26 mouse cellular contexts compared by ENCODE assay signal in the genomic region with DNA sequence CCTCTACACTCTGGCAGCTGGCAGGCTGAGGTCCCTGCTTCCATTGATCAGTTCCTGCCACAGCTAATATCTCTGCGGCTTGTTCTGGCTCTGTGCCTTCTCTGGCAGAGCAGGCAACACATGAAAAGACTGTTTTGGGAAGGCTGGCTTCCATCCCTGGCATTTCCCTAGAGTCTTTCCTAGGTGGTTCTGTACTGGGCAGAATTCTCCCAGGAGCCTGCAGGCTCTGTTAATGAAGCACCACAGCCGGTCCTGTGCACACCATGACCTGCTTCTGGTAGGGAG. TPM values are rescaled to one million over a fixed set of nuclear protein-coding genes. Genes with fewer than 3 reads are reported as not detected.
DNase-seq lines count a peak whose midpoint lies in the region; ATAC-seq and TF ChIP-seq lines count a peak whose summit lies in the region.
"Had no signal": no experiment of that assay in that cellular context is flagged by ENCODE, and none has a peak within 500 bp of the region (broad histone marks: within the 10 kb centered on the region; RNA-seq: fewer than 3 reads in every experiment).

No protein-coding gene starts in this region.

- no peak overlapping the region for H3K4me3 ChIP-seq in hindbrain, postnatal 0 days (ENCODE audit: low read length)
- H3K4me3 ChIP-seq in hindbrain, embryonic 10.5 days: no peak overlapping the region
- H3K4me3 ChIP-seq in midbrain, embryonic 14.5 days (replicated peaks; ENCODE audit: low read depth, low read length): no peak overlapping the region
- no peak overlapping the region for H3K4me3 ChIP-seq in midbrain, embryonic 13.5 days (replicated peaks)
- H3K4me3 ChIP-seq: embryonic facial prominence, embryonic 12.5 days; liver, embryonic 13.5 days; neural tube, embryonic 12.5 days had no signal

- H3K4me1 ChIP-seq in hindbrain, postnatal 0 days (ENCODE audit: insufficient read depth, low read length): peaks cover 11% of the 10 kb centered on the region; the same call in 1 of the 2 replicates
- peaks cover 8% of the 10 kb centered on the region; the same call in 1 of the 2 replicates for H3K4me1 ChIP-seq in hindbrain, embryonic 10.5 days (replicated peaks)
- H3K4me1 ChIP-seq in midbrain, embryonic 14.5 days (ENCODE audit: control insufficient read depth, insufficient read depth, low read length): 0 out of 2 replicates have a peak, but pooled peaks cover 3% of the 10 kb centered on the region
- H3K4me1 ChIP-seq in midbrain, embryonic 13.5 days (replicated peaks): peaks cover 7% of the 10 kb centered on the region; the same call in 1 of the 2 replicates

- ATAC-seq in hindbrain, postnatal 0 days: no peak
- no peak for ATAC-seq in midbrain, embryonic 14.5 days (ENCODE audit: low FRiP score, low TSS enrichment)
- ATAC-seq in midbrain, embryonic 13.5 days: no peak

- TF ChIP-seq CTCF in hindbrain, postnatal 0 days (IDR thresholded peaks at IDR 0.05; ENCODE audit: low read depth): no peak

- H3K27me3 ChIP-seq in hindbrain, postnatal 0 days (ENCODE audit: insufficient read depth, low read length): no peaks in the 10 kb centered on the region
- H3K27me3 ChIP-seq in hindbrain, embryonic 10.5 days (ENCODE audit: insufficient read depth, poor library complexity, severe bottlenecking): peaks cover 34% of the 10 kb centered on the region
- no peaks in the 10 kb centered on the region for H3K27me3 ChIP-seq in midbrain, embryonic 14.5 days (ENCODE audit: control insufficient read depth, insufficient read depth, low read length)
- peaks cover 21% of the 10 kb centered on the region for H3K27me3 ChIP-seq in midbrain, embryonic 13.5 days
- H3K27me3 ChIP-seq: neural tube, embryonic 12.5 days had no signal

- H3K27ac ChIP-seq in hindbrain, postnatal 0 days: no peak overlapping the region
- no peak overlapping the region for H3K27ac ChIP-seq in hindbrain, embryonic 10.5 days
- no peak overlapping the region for H3K27ac ChIP-seq in midbrain, embryonic 14.5 days (replicated peaks; ENCODE audit: low read depth, low read length)
- H3K27ac ChIP-seq in midbrain, embryonic 13.5 days: no peak overlapping the region
- H3K27ac ChIP-seq: embryonic facial prominence, embryonic 12.5 days; liver, embryonic 13.5 days; neural tube, embryonic 12.5 days had no signal

- H3K9me3 ChIP-seq in hindbrain, postnatal 0 days (ENCODE audit: low read length): no peaks in the 10 kb centered on the region
- no peaks in the 10 kb centered on the region for H3K9me3 ChIP-seq in hindbrain, embryonic 10.5 days
- H3K9me3 ChIP-seq in midbrain, embryonic 14.5 days (ENCODE audit: control insufficient read depth, low read length): no peaks in the 10 kb centered on the region
- no peaks in the 10 kb centered on the region for H3K9me3 ChIP-seq in midbrain, embryonic 13.5 days
- H3K9me3 ChIP-seq: embryonic facial prominence, embryonic 12.5 days; liver, embryonic 13.5 days; neural tube, embryonic 12.5 days had no signal

- no peak overlapping the region for H3K9ac ChIP-seq in hindbrain, postnatal 0 days (replicated peaks; ENCODE audit: low read length)
- no peak overlapping the region for H3K9ac ChIP-seq in midbrain, embryonic 14.5 days (replicated peaks; ENCODE audit: low read length)
- no peak overlapping the region for H3K9ac ChIP-seq in midbrain, embryonic 13.5 days (replicated peaks)
- H3K9ac ChIP-seq: embryonic facial prominence, embryonic 12.5 days; liver, embryonic 13.5 days; lung, embryonic 14.5 days; neural tube, embryonic 12.5 days had no signal

- 34% methylated on average over 2 of the region's 2 CpGs for WGBS in hindbrain, postnatal 0 days
- 85% methylated on average over 2 of the region's 2 CpGs for WGBS in hindbrain, embryonic 10.5 days
- 75% methylated on average over 2 of the region's 2 CpGs for WGBS in midbrain, embryonic 14.5 days
- WGBS in midbrain, embryonic 13.5 days: 85% methylated on average over 2 of the region's 2 CpGs

- no peak overlapping the region for H3K4me2 ChIP-seq in hindbrain, postnatal 0 days (ENCODE audit: low read depth, low read length)
- H3K4me2 ChIP-seq in midbrain, embryonic 14.5 days (ENCODE audit: low read length): no peak overlapping the region
- H3K4me2 ChIP-seq in midbrain, embryonic 13.5 days (replicated peaks): no peak overlapping the region
- H3K4me2 ChIP-seq: embryonic facial prominence, embryonic 12.5 days; liver, embryonic 13.5 days; lung, embryonic 14.5 days; neural tube, embryonic 12.5 days had no signal

- H3K36me3 ChIP-seq in hindbrain, postnatal 0 days (ENCODE audit: insufficient read depth, low read length): no peaks in the 10 kb centered on the region
- H3K36me3 ChIP-seq in hindbrain, embryonic 10.5 days: no peaks in the 10 kb centered on the region
- no peaks in the 10 kb centered on the region for H3K36me3 ChIP-seq in midbrain, embryonic 14.5 days (ENCODE audit: control insufficient read depth, insufficient read depth, low read length)
- H3K36me3 ChIP-seq in midbrain, embryonic 13.5 days: no peaks in the 10 kb centered on the region
- H3K36me3 ChIP-seq: embryonic facial prominence, embryonic 12.5 days; liver, embryonic 13.5 days; neural tube, embryonic 12.5 days had no signal

- DNase-seq in cerebellum, postnatal 25 days: peak; percentile 22 to 38
- DNase-seq in cerebellum, adult 18-20 months: no peak
- peak; percentile 59 for DNase-seq in hindbrain, postnatal 0 days (ENCODE audit: low spot score)
- no peak for DNase-seq in hindbrain, embryonic 10.5 days (ENCODE audit: low spot score)
- DNase-seq in midbrain, embryonic 14.5 days: peak; percentile 31
- peak; percentile 8 to 26 for DNase-seq in layer of hippocampus, postnatal 36 days
- DNase-seq in lung, postnatal 25 days (ENCODE audit: low spot score): no peak
- DNase-seq: B cell, adult 2 months; cerebellum, adult 8-10 months; gastrocnemius, postnatal 25 days; kidney, postnatal 14 days; liver, embryonic 13.5 days; lung, embryonic 14.5 days; lung, postnatal 4 days; spleen, adult 18-20 months; thymus, postnatal 25 days had no signal

RNA-seq across cellular contexts. Expression of gene Olfr547, which starts 17.6 kb away (rescaled TPM):
- total RNA-seq in hindbrain, postnatal 0 days (2014; rRNA removed): not detected in 2 replicates
- polyA plus RNA-seq in hindbrain, postnatal 0 days (2015; fragmentation: Nextera tagmentation; extraction: Ambion mirVana): not detected in 2 replicates
- not detected in 2 replicates for polyA plus RNA-seq in hindbrain, embryonic 10.5 days (2016; fragmentation: Nextera tagmentation; extraction: Ambion mirVana)
- polyA plus RNA-seq in midbrain, embryonic 14.5 days (2014; fragmentation: Nextera tagmentation; extraction: Ambion mirVana): not detected in 2 replicates
- polyA plus RNA-seq in midbrain, embryonic 13.5 days (2015; fragmentation: Nextera tagmentation; extraction: Ambion mirVana): not detected in 2 replicates
- not detected for total RNA-seq in layer of hippocampus, postnatal 36 days (2021)
- total RNA-seq: gastrocnemius, postnatal 25 days; heart, adult 8-10 months; layer of hippocampus, postnatal 25 days; left cerebral cortex, postnatal 25 days had no signal
- polyA plus RNA-seq: cortical plate, adult 2 months; embryonic facial prominence, embryonic 12.5 days; heart, embryonic 16.5 days; hindbrain, embryonic 11.5 days; intestine, embryonic 14.5 days; liver, embryonic 13.5 days; lung, embryonic 14.5 days; neural tube, embryonic 12.5 days had no signal

RNA-seq across cellular contexts. Expression of gene Olfr545, which starts 17.6 kb away (rescaled TPM):
- total RNA-seq in hindbrain, postnatal 0 days (2014; rRNA removed): not detected in 2 replicates
- polyA plus RNA-seq in hindbrain, postnatal 0 days (2015; fragmentation: Nextera tagmentation; extraction: Ambion mirVana): 0.05 and 0.18 TPM in 2 replicates
- polyA plus RNA-seq in hindbrain, embryonic 10.5 days (2016; fragmentation: Nextera tagmentation; extraction: Ambion mirVana): 0.11 and 0.29 TPM in 2 replicates
- 0.20 TPM in 1 of 2 replicates, not detected in the other for polyA plus RNA-seq in midbrain, embryonic 14.5 days (2014; fragmentation: Nextera tagmentation; extraction: Ambion mirVana)
- polyA plus RNA-seq in midbrain, embryonic 13.5 days (2015; fragmentation: Nextera tagmentation; extraction: Ambion mirVana): 0.30 and 0.41 TPM in 2 replicates
- total RNA-seq in layer of hippocampus, postnatal 36 days (2021): not detected
- total RNA-seq: gastrocnemius, postnatal 25 days; heart, adult 8-10 months; layer of hippocampus, postnatal 25 days; left cerebral cortex, postnatal 25 days had no signal
- polyA plus RNA-seq: cortical plate, adult 2 months; heart, embryonic 16.5 days; hindbrain, embryonic 11.5 days; liver, embryonic 13.5 days; lung, embryonic 14.5 days had no signal

RNA-seq across cellular contexts. Expression of gene Olfr548-ps1, which starts 23.7 kb away (rescaled TPM):
- total RNA-seq in hindbrain, postnatal 0 days (2014; rRNA removed): not detected in 2 replicates
- not detected in 2 replicates for polyA plus RNA-seq in hindbrain, postnatal 0 days (2015; fragmentation: Nextera tagmentation; extraction: Ambion mirVana)
- polyA plus RNA-seq in hindbrain, embryonic 10.5 days (2016; fragmentation: Nextera tagmentation; extraction: Ambion mirVana): not detected in 2 replicates
- not detected in 2 replicates for polyA plus RNA-seq in midbrain, embryonic 14.5 days (2014; fragmentation: Nextera tagmentation; extraction: Ambion mirVana)
- not detected in 2 replicates for polyA plus RNA-seq in midbrain, embryonic 13.5 days (2015; fragmentation: Nextera tagmentation; extraction: Ambion mirVana)
- total RNA-seq in layer of hippocampus, postnatal 36 days (2021): not detected
- total RNA-seq: gastrocnemius, postnatal 25 days; heart, adult 8-10 months; layer of hippocampus, postnatal 25 days; left cerebral cortex, postnatal 25 days had no signal
- polyA plus RNA-seq: cortical plate, adult 2 months; embryonic facial prominence, embryonic 12.5 days; heart, embryonic 16.5 days; hindbrain, embryonic 11.5 days; intestine, embryonic 14.5 days; liver, embryonic 13.5 days; lung, embryonic 14.5 days; neural tube, embryonic 12.5 days had no signal

RNA-seq across cellular contexts. Expression of gene Olfr544, which starts 28.9 kb away (rescaled TPM):
- not detected in 2 replicates for total RNA-seq in hindbrain, postnatal 0 days (2014; rRNA removed)
- 0.14 TPM in 2 replicates for polyA plus RNA-seq in hindbrain, postnatal 0 days (2015; fragmentation: Nextera tagmentation; extraction: Ambion mirVana)
- 0.06 and 0.10 TPM in 2 replicates for polyA plus RNA-seq in hindbrain, embryonic 10.5 days (2016; fragmentation: Nextera tagmentation; extraction: Ambion mirVana)
- 0.14 and 0.22 TPM in 2 replicates for polyA plus RNA-seq in midbrain, embryonic 14.5 days (2014; fragmentation: Nextera tagmentation; extraction: Ambion mirVana)
- polyA plus RNA-seq in midbrain, embryonic 13.5 days (2015; fragmentation: Nextera tagmentation; extraction: Ambion mirVana): 0.16 and 0.19 TPM in 2 replicates
- not detected for total RNA-seq in layer of hippocampus, postnatal 36 days (2021)
- total RNA-seq: gastrocnemius, postnatal 25 days; heart, adult 8-10 months; layer of hippocampus, postnatal 25 days; left cerebral cortex, postnatal 25 days had no signal
- polyA plus RNA-seq: cortical plate, adult 2 months had no signal

RNA-seq across cellular contexts. Expression of gene Olfr549, which starts 32.7 kb away (rescaled TPM):
- not detected in 2 replicates for total RNA-seq in hindbrain, postnatal 0 days (2014; rRNA removed)
- polyA plus RNA-seq in hindbrain, postnatal 0 days (2015; fragmentation: Nextera tagmentation; extraction: Ambion mirVana): not detected in 2 replicates
- not detected in 2 replicates for polyA plus RNA-seq in hindbrain, embryonic 10.5 days (2016; fragmentation: Nextera tagmentation; extraction: Ambion mirVana)
- not detected in 2 replicates for polyA plus RNA-seq in midbrain, embryonic 14.5 days (2014; fragmentation: Nextera tagmentation; extraction: Ambion mirVana)
- not detected in 2 replicates for polyA plus RNA-seq in midbrain, embryonic 13.5 days (2015; fragmentation: Nextera tagmentation; extraction: Ambion mirVana)
- total RNA-seq in layer of hippocampus, postnatal 36 days (2021): not detected
- total RNA-seq: gastrocnemius, postnatal 25 days; heart, adult 8-10 months; layer of hippocampus, postnatal 25 days; left cerebral cortex, postnatal 25 days had no signal
- polyA plus RNA-seq: cortical plate, adult 2 months; embryonic facial prominence, embryonic 12.5 days; heart, embryonic 16.5 days; hindbrain, embryonic 11.5 days; intestine, embryonic 14.5 days; liver, embryonic 13.5 days; lung, embryonic 14.5 days; neural tube, embryonic 12.5 days had no signal

Comparison
In these comparisons a context has a peak if more than half of its experiments do, and no peak if none do; other contexts are left out.
1. DNase-seq: peak in cerebellum, postnatal 25 days (2 of 2), hindbrain, postnatal 0 days (single experiment), midbrain, embryonic 14.5 days (single experiment) and layer of hippocampus, postnatal 36 days (2 of 2); none in cerebellum, adult 18-20 months (0 of 2), hindbrain, embryonic 10.5 days (single experiment) and lung, postnatal 25 days (single experiment).